8 mouse cellular contexts compared by ENCODE assay signal in the genomic region with DNA sequence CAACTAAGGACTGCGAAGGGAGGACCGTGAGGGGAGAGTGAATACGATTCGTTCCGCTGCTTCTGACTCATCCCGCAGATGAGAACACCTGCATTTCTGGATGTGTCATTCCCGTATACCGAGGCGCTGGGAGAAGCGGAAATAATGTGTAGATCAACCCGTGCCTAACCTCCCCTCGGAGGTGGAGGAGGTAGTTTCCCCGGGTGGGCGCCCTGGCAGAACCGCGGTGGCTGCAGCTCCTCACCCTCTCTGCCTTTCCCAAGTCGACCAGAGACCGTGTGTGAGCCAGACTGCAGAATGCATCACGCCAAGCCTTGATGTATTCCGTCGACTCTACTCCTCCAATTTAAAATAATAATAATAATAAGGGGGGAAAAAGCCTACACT. TPM values are rescaled to one million over a fixed set of nuclear protein-coding genes. Genes with fewer than 3 reads are reported as not detected.
DNase-seq lines count a peak whose midpoint lies in the region; ATAC-seq and TF ChIP-seq lines count a peak whose summit lies in the region.

No protein-coding gene starts in this region.

- peak; percentile 22 to 50 for DNase-seq in cerebellum, adult 2 months
- DNase-seq in cerebellum, adult 9-11 months = peak; percentile 7
- peak; percentile 15 to 45 for DNase-seq in frontal cortex, postnatal 25 days (ENCODE audit: low spot score in 2 of 2)
- peak; percentile 63 for DNase-seq in retina, embryonic 14.5 days (ENCODE audit: low spot score)
- no peak for DNase-seq in adipocyte (ENCODE audit: low spot score)

- WGBS in cerebellum, adult 2 months = under 1% methylated on average over 21 of the region's 21 CpGs
- WGBS in kidney, embryonic 15.5 days = 1% methylated on average over 21 of the region's 21 CpGs
- WGBS in liver, embryonic 12.5 days (ENCODE audit: insufficient replicate concordance) = 2% methylated on average over 21 of the region's 21 CpGs

- TF ChIP-seq CTCF in cerebellum, adult 2 months (IDR thresholded peaks at IDR 0.05; ENCODE audit: borderline replicate concordance, insufficient read depth, low read depth, low read length) = no peak

- TF ChIP-seq POLR2A in cerebellum, adult 2 months (IDR thresholded peaks at IDR 0.05; ENCODE audit: borderline replicate concordance, insufficient read depth, low read length) = no peak

- peaks cover 6% of the 10 kb centered on the region; the same call in 1 of the 2 replicates for H3K27me3 ChIP-seq in cerebellum, adult 2 months (ENCODE audit: control insufficient read depth, insufficient read depth, low read length)
- H3K27me3 ChIP-seq in kidney, embryonic 15.5 days = peaks cover 50% of the 10 kb centered on the region
- peaks cover 63% of the 10 kb centered on the region for H3K27me3 ChIP-seq in liver, embryonic 12.5 days (replicated peaks)

- H3K36me3 ChIP-seq in kidney, embryonic 15.5 days = no peaks in the 10 kb centered on the region
- no peaks in the 10 kb centered on the region for H3K36me3 ChIP-seq in liver, embryonic 12.5 days

- H3K9ac ChIP-seq in kidney, embryonic 15.5 days = peak overlapping the region; percentile 39
- H3K9ac ChIP-seq in liver, embryonic 12.5 days = no peak overlapping the region

- H3K27ac ChIP-seq in cerebellum, adult 2 months (ENCODE audit: insufficient read depth, low read length) = no peak overlapping the region
- H3K27ac ChIP-seq in kidney, embryonic 15.5 days = no peak overlapping the region
- H3K27ac ChIP-seq in liver, embryonic 12.5 days = no peak overlapping the region

- peak overlapping the region; percentile 91 for H3K4me2 ChIP-seq in kidney, embryonic 15.5 days
- H3K4me2 ChIP-seq in liver, embryonic 12.5 days = peak overlapping the region; percentile 70

- ATAC-seq in cerebellum, adult (ENCODE audit: insufficient number of reproducible peaks, low FRiP score, low TSS enrichment) = no peak
- no peak for ATAC-seq in kidney, embryonic 15.5 days (replicated peaks; ENCODE audit: low FRiP score)
- ATAC-seq in liver, embryonic 12.5 days = no peak

- H3K4me3 ChIP-seq in cerebellum, adult 2 months (replicated peaks; ENCODE audit: insufficient read depth, low read depth, low read length) = peak overlapping the region; percentile 95
- peak overlapping the region; percentile 59 for H3K4me3 ChIP-seq in kidney, embryonic 15.5 days (replicated peaks)
- H3K4me3 ChIP-seq in liver, embryonic 12.5 days = peak overlapping the region; percentile 53

- peaks cover 7% of the 10 kb centered on the region; the same call in 1 of the 2 replicates for H3K4me1 ChIP-seq in cerebellum, adult 2 months (ENCODE audit: control insufficient read depth, insufficient read depth, low read length)
- H3K4me1 ChIP-seq in kidney, embryonic 15.5 days = peaks cover 52% of the 10 kb centered on the region
- H3K4me1 ChIP-seq in liver, embryonic 12.5 days = no peaks in the 10 kb centered on the region; the same call in 1 of the 2 replicates

- H3K9me3 ChIP-seq in kidney, embryonic 15.5 days (replicated peaks) = no peaks in the 10 kb centered on the region
- no peaks in the 10 kb centered on the region for H3K9me3 ChIP-seq in liver, embryonic 12.5 days (replicated peaks)

RNA-seq across cellular contexts. Expression of gene Pcdh17, which starts 0.9 kb away (rescaled TPM):
- polyA plus RNA-seq in cerebellum, adult 2 months (2012; rRNA removed) = 8.3 and 9.3 TPM in 2 replicates
- polyA plus RNA-seq in kidney, embryonic 15.5 days (2015; fragmentation: Nextera tagmentation; extraction: Ambion mirVana) = 7.5 TPM in 2 replicates
- 1.4 TPM in 2 replicates for polyA plus RNA-seq in liver, embryonic 12.5 days (2016; fragmentation: Nextera tagmentation; extraction: Ambion mirVana)
